Mouse (Mus musculus) CH12.LX (cell line): ENCODE data around the gene Vax1. TPM values are rescaled to one million over a fixed set of nuclear protein-coding genes. Genes with fewer than 3 reads are reported as not detected.

Experiments used
- DNase-seq: peaks from one replicate; pipeline ENCODE4 v3.0.0-alpha.2; 2013; ENCODE audit errors: extremely low read depth
- H3K27ac ChIP-seq: 2 replicates; pipeline ENCODE4 v1.5.1; 2012; ENCODE audit warnings: low read depth, mild to moderate bottlenecking, control low read depth, moderate library complexity; ENCODE audit not compliant: insufficient read depth
- H3K27me3 ChIP-seq: replicated peaks from 2 replicates; pipeline ENCODE3; 2012; ENCODE audit warnings: inconsistent platforms
- H3K36me3 ChIP-seq, 2 experiments: replicated peaks in 1 of 2; 2 replicates each; pipeline versions ENCODE3 to v1.6.1; 2012; ENCODE audit warnings: inconsistent platforms in 1 of 2, low read length in 1 of 2, mild to moderate bottlenecking in 1 of 2, mixed read lengths in 1 of 2, moderate library complexity in 1 of 2; ENCODE audit not compliant: control insufficient read depth in 1 of 2, insufficient read depth in 1 of 2
- H3K4me1 ChIP-seq, 2 experiments: 2 replicates each; pipeline ENCODE4 v1.6.1; 2012; ENCODE audit warnings: inconsistent platforms in 1 of 2, moderate library complexity in 1 of 2; ENCODE audit not compliant: insufficient read depth in 2 of 2, control insufficient read depth in 1 of 2
- H3K4me2 ChIP-seq: 2 replicates; pipeline ENCODE4 v1.6.1; 2012; ENCODE audit warnings: low read depth, mild to moderate bottlenecking, control low read depth; ENCODE audit not compliant: poor library complexity, insufficient read depth, severe bottlenecking
- H3K4me3 ChIP-seq, 3 experiments: fragments of 150-350 bp in 1 of 3; sonication (generic) in 1 of 3; replicated peaks in 1 of 3; 2 replicates each; pipeline versions ENCODE3 to v1.5.1; 2011 to 2012; ENCODE audit warnings: low read depth in 2 of 3, low read length in 2 of 3, mild to moderate bottlenecking in 2 of 3, moderate library complexity in 2 of 3, control low read depth in 1 of 3, improper control_type of control experiment in 1 of 3, inconsistent platforms in 1 of 3, mixed read lengths in 1 of 3; ENCODE audit not compliant: poor library complexity in 1 of 3
- H3K79me2 ChIP-seq: replicated peaks from 2 replicates; pipeline ENCODE4 v1.6.1; 2012; ENCODE audit warnings: mild to moderate bottlenecking, moderate library complexity; ENCODE audit not compliant: control insufficient read depth, poor library complexity, insufficient read depth, severe bottlenecking; ENCODE audit errors: extremely low read depth
- H3K9ac ChIP-seq: 2 replicates; pipeline ENCODE4 v1.6.1; 2012; ENCODE audit warnings: low read depth, mild to moderate bottlenecking, control low read depth, moderate library complexity; ENCODE audit not compliant: insufficient read depth
- H3K9me3 ChIP-seq: replicated peaks from 2 replicates; pipeline ENCODE3; 2012; ENCODE audit warnings: low read length, inconsistent platforms, mixed read lengths
- CTCF ChIP-seq, 2 experiments: IDR thresholded peaks in 1 of 2; conservative IDR thresholded peaks in 1 of 2; 2 replicates each; pipeline ENCODE4 v1.5.1; 2011 to 2012; ENCODE audit warnings: low read depth in 2 of 2, low read length in 2 of 2, improper control_type of control experiment in 1 of 2, inconsistent platforms in 1 of 2, mild to moderate bottlenecking in 1 of 2, moderate library complexity in 1 of 2
- E2F4 ChIP-seq: IDR thresholded peaks from 2 replicates; pipeline ENCODE4 v1.6.1; 2011; ENCODE audit warnings: low read depth, low read length, improper control_type of control experiment; ENCODE audit not compliant: insufficient replicate concordance
- ELF1 ChIP-seq: IDR thresholded peaks from 2 replicates; pipeline ENCODE4 v1.6.1; 2014; ENCODE audit warnings: low read depth, mild to moderate bottlenecking, inconsistent platforms, low read length, improper control_type of control experiment
- EP300 ChIP-seq: IDR thresholded peaks from 2 replicates; pipeline ENCODE4 v1.6.1; 2011; ENCODE audit warnings: low read length, improper control_type of control experiment
- GABPA ChIP-seq: IDR thresholded peaks from 2 replicates; pipeline ENCODE4 v1.6.1; 2012; ENCODE audit warnings: low read depth, low read length, improper control_type of control experiment, inconsistent platforms; ENCODE audit not compliant: insufficient replicate concordance
- HCFC1 ChIP-seq: IDR thresholded peaks from 2 replicates; pipeline ENCODE4 v1.6.1; 2012; ENCODE audit warnings: low read depth, mild to moderate bottlenecking, inconsistent platforms, low read length, improper control_type of control experiment
- IRF4 ChIP-seq: IDR thresholded peaks from 2 replicates; pipeline ENCODE4 v1.6.1; 2014; ENCODE audit warnings: low read depth, mild to moderate bottlenecking, inconsistent platforms, low read length, improper control_type of control experiment
- JUND ChIP-seq: conservative IDR thresholded peaks from 2 replicates; pipeline ENCODE4 v1.6.1; 2011; ENCODE audit warnings: low read depth, low read length, improper control_type of control experiment
- KAT2A ChIP-seq: IDR thresholded peaks from 2 replicates; pipeline ENCODE4 v1.6.1; 2012; ENCODE audit warnings: low read length, improper control_type of control experiment, inconsistent platforms; ENCODE audit not compliant: insufficient replicate concordance
- MAZ ChIP-seq: IDR thresholded peaks from 2 replicates; pipeline ENCODE4 v1.6.1; 2012; ENCODE audit warnings: low read depth, mild to moderate bottlenecking, inconsistent platforms, low read length, improper control_type of control experiment, moderate library complexity
- MEF2A ChIP-seq: IDR thresholded peaks from 2 replicates; pipeline ENCODE4 v1.6.1; 2014; ENCODE audit warnings: low read depth, mild to moderate bottlenecking, inconsistent platforms, low read length, improper control_type of control experiment, borderline replicate concordance
- MXI1 ChIP-seq: IDR thresholded peaks from 2 replicates; pipeline ENCODE4 v1.6.1; 2011; ENCODE audit warnings: mild to moderate bottlenecking, low read depth, low read length, improper control_type of control experiment
- NELFE ChIP-seq: IDR thresholded peaks from 2 replicates; pipeline ENCODE4 v1.6.1; 2011; ENCODE audit warnings: low read depth, low read length, improper control_type of control experiment
- NRF1 ChIP-seq: IDR thresholded peaks from 2 replicates; pipeline ENCODE4 v1.6.1; 2014; ENCODE audit warnings: low read depth, mild to moderate bottlenecking, inconsistent platforms, low read length, improper control_type of control experiment, moderate library complexity
- TBP ChIP-seq: conservative IDR thresholded peaks from 2 replicates; pipeline ENCODE4 v1.6.1; 2011; ENCODE audit warnings: low read depth, low read length, improper control_type of control experiment
- UBTF ChIP-seq: IDR thresholded peaks from 2 replicates; pipeline ENCODE4 v1.6.1; 2012; ENCODE audit warnings: low read depth, mild to moderate bottlenecking, inconsistent platforms, low read length, improper control_type of control experiment, moderate library complexity
- USF2 ChIP-seq: conservative IDR thresholded peaks from 2 replicates; pipeline ENCODE4 v1.6.1; 2011; ENCODE audit warnings: low read depth, low read length, improper control_type of control experiment
- ZNF384 ChIP-seq: IDR thresholded peaks from 2 replicates; pipeline ENCODE4 v1.6.1; 2012; ENCODE audit warnings: low read depth, low read length, improper control_type of control experiment, inconsistent platforms
- dilution Hi-C: fragments of 300-500 bp; cut with MboI; formaldehyde crosslinking; loops from 2 replicates; pipeline ENCODE4 v1.14.3; 2020; ENCODE audit warnings: low sequenced_read_pairs; ENCODE audit not compliant: extremely low pct_unique_long_range_greater_than_20kb, extremely low pct_ligation_motif_present
- in situ Hi-C: fragments of 300-500 bp; cut with MboI; formaldehyde crosslinking; loops from 3 replicates; pipeline ENCODE4 v1.14.3; 2019; ENCODE audit warnings: low sequenced_read_pairs, low pct_ligation_motif_present, low pct_unique_long_range_greater_than_20kb, mixed read lengths
- polyA plus RNA-seq: library from polyadenylated mRNA; unstranded; fragments of >175 nt; gene quantifications from 2 replicates; pipeline ENCODE4 v1.2.1, GENCODE M21; 2012; ENCODE audit warnings: low read depth; ENCODE audit not compliant: insufficient read length
- total RNA-seq, 2 experiments: library from RNA; depleted of rRNA; stranded (reverse); fragments of 300-350 nt in 1 of 2; fragments of >200 nt in 1 of 2; gene quantifications; 2 replicates each; pipeline ENCODE4 v1.2.3; 2012 to 2014

Vax1 gene
- total and polyA plus RNA-seq, 3 experiments, result not detected

DNA sequence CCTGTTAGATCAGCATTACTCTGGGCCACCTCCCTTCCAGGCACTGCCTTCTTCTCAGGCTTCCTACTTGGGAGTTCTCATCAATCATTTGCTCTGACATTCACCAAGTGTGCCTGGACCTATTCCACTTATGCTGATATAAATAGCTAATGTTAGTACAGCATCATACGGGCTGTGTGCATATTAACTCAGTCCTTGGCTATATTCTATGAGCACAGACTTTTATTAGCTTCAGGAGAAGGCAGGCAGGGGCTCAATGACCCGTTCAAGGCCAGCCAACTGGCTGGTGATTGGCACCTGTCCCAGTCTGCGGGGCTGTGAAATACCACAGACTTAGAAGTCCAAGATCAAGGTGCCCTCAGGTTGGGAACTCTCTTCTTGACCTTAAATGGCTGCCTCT, 14.1 kb upstream of the Vax1 start:
- in situ Hi-C loops, result no loop called here
- no peaks in the 10 kb centered on the region for H3K27me3 ChIP-seq
- H3K36me3 ChIP-seq, result no peaks in the 10 kb centered on the region
- no peak overlapping the region for H3K27ac ChIP-seq
- no peaks in the 10 kb centered on the region for H3K79me2 ChIP-seq
- TF ChIP-seq NRF1 (no peak), IRF4 (no peak), CTCF (conservative IDR thresholded peaks at IDR 0.05 in 1 of 2, IDR thresholded peaks at IDR 0.05 in 1 of 2; ENCODE audit: low read depth in 2 of 2, low read length in 2 of 2) (no peak), HCFC1 (no peak), MEF2A (no peak), ZNF384 (no peak), USF2 (no peak), GABPA (no peak), ELF1 (no peak)
- no peak for DNase-seq
- dilution Hi-C loops, result no loop called here
- H3K9ac ChIP-seq, result no peak overlapping the region
- H3K4me1 ChIP-seq, result peaks cover 3 to 13% of the 10 kb centered on the region in 2 experiments
- no peak overlapping the region for H3K4me3 ChIP-seq
- H3K9me3 ChIP-seq, result no peaks in the 10 kb centered on the region
- no peak overlapping the region for H3K4me2 ChIP-seq

- Histone ChIP-seq H3K9me3 (peaks cover 15% of the 10 kb centered on the region), H3K4me2 (no peak overlapping the region), H3K27me3 (no peaks in the 10 kb centered on the region), H3K9ac (no peak overlapping the region)
- DNase-seq, result no peak
- TF ChIP-seq MAZ (no peak), NELFE (no peak), NRF1 (no peak), EP300 (no peak), TBP (no peak), GABPA (no peak), JUND (no peak), ELF1 (no peak), ZNF384 (no peak), KAT2A (no peak), E2F4 (no peak), UBTF (no peak), MXI1 (no peak)
- TF ChIP-seq, all 38 proteins: peak for 0
- dilution Hi-C loops (no loop called here), in situ Hi-C loops (no loop called here)
- Histone ChIP-seq H3K4me1 (peaks cover 0 to 7% of the 10 kb centered on the region in 2 experiments; a peak in 2 of 4 replicates), H3K4me3 (no peak overlapping the region), H3K79me2 (no peaks in the 10 kb centered on the region), H3K36me3 (no peaks in the 10 kb centered on the region), H3K27ac (no peak overlapping the region)
These were observed 3.6 kb upstream of the Vax1 start for GRCm38 (mm10) chr19:59173341-59174015.
